Mouse (Mus musculus): ENCODE measurements around the gene Ell. TPM values are rescaled to one million over a fixed set of nuclear protein-coding genes. Genes with fewer than 3 reads are reported as not detected.

Ell gene
- polyA plus RNA-seq, 1 experiment from 2014 or later: 17.1 TPM

DNA sequence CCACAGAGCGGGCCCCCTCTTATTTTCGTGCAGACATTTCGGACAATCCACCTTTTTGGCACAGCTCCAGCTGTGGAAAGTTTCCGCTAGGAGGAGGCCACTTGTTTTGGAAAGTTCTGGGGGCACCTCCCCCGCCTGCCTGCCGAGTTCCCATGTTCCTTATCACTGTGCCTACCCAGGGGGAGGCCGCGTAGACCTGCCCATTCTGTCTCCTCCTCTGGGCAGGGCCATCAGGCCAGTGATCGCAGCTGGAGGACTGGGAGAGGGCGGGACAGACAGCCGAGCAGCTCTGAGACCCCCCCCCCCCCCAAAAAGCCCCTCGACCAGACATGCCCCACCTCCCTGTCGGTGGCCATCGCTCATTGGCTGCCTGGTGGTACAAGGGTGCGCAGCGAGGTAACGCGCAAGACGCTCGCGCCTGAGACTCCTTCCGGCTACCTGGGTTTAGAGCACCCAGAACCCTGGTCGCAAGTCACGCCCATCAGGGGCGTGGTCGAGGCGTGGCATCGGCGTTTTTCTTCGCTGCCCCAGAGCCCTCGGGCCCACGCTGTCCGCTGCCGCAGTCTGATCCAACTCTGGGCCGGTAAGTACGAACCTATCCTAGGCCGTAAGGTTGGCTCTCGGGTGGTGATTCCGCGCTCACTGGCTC lies 54.8 kb downstream of the Ell start, which contains the start of gene Isyna1:
TSS of gene Isyna1 (plus strand) at position 413 of the 649 bp plus-strand sequence.
- under 1% methylated on average over 40 of the region's 40 CpGs for WGBS
- H3K4me1 ChIP-seq (ENCODE audit: control insufficient read depth, insufficient read depth, low read length): peaks cover 28% of the 10 kb centered on the region
- peak within 1 kb of the TSS; percentile 72 for H3K9ac ChIP-seq (replicated peaks; ENCODE audit: low read length)
- peak within 1 kb of the TSS; percentile 64 for H3K27ac ChIP-seq (replicated peaks; ENCODE audit: low read depth, low read length)
- H3K36me3 ChIP-seq (ENCODE audit: control insufficient read depth, insufficient read depth, low read length): peaks cover 37% of the 10 kb centered on the region
- 0 out of 2 replicates have a peak, but pooled peaks cover 5% of the 10 kb centered on the region for H3K27me3 ChIP-seq (ENCODE audit: control insufficient read depth, insufficient read depth, low read length)
- H3K4me3 ChIP-seq (replicated peaks; ENCODE audit: low read depth, low read length): peak within 1 kb of the TSS; percentile 63
- H3K9me3 ChIP-seq (ENCODE audit: control insufficient read depth, low read length): no peaks in the 10 kb centered on the region
- ATAC-seq (ENCODE audit: low FRiP score, low TSS enrichment) (peak; percentile 82), DNase-seq (peak; percentile 94)
- H3K4me2 ChIP-seq (ENCODE audit: low read length): peak within 1 kb of the TSS; percentile 98

DNA sequence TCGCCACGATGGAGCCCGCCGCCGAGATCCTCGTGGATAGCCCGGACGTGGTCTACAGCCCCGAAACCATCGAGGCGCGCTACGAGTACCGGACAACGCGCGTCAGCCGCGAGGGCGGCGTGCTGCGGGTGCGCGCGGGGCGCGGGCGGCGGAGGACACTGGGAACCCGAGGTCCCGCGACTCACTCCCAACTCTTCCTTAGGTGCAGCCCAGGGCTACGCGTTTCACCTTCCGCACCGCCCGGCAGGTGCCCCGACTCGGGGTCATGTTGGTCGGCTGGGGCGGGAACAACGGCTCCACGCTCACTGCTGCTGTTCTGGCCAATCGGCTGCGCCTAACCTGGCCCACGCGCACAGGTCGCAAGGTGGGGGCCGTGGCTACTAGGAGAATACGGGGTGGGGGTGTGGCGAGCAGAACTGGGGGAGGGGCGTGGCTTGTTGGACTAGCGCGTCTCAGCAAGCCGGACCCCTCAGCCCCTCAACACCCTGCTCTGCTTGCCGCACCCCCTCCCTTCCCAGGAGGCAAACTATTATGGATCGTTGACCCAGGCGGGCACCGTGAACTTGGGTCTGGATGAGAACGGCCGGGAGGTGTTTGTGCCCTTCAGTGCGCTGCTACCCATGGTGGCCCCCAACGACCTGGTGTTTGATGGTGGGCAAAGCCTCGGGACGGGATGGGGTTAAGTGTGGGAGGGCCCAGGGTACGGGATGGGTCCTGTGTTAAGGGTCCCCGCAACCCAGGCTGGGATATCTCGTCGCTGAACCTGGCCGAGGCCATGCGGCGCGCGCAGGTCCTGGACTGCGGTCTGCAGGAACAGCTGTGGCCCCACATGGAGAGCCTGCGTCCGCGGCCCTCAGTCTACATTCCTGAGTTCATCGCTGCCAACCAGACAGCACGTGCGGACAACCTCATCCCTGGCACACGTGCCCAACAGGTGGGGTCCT lies 55.6 kb downstream of the Ell start:
- 0 out of 2 replicates have a peak, but pooled peaks cover 5% of the 10 kb centered on the region for H3K27me3 ChIP-seq (ENCODE audit: control insufficient read depth, insufficient read depth, low read length)
- H3K4me1 ChIP-seq (ENCODE audit: control insufficient read depth, insufficient read depth, low read length): peaks cover 36% of the 10 kb centered on the region
- 10% methylated on average over 78 of the region's 82 CpGs for WGBS
- peak overlapping the region; percentile 63 for H3K4me3 ChIP-seq (replicated peaks; ENCODE audit: low read depth, low read length)
- ATAC-seq (ENCODE audit: low FRiP score, low TSS enrichment) (peak; percentile 12), DNase-seq (peak; percentile 70)
- peaks cover 30% of the 10 kb centered on the region for H3K36me3 ChIP-seq (ENCODE audit: control insufficient read depth, insufficient read depth, low read length)
- peak overlapping the region; percentile 98 for H3K4me2 ChIP-seq (ENCODE audit: low read length)
- no peaks in the 10 kb centered on the region for H3K9me3 ChIP-seq (ENCODE audit: control insufficient read depth, low read length)
- peak overlapping the region; percentile 72 for H3K9ac ChIP-seq (replicated peaks; ENCODE audit: low read length)
- H3K27ac ChIP-seq (replicated peaks; ENCODE audit: low read depth, low read length): peak overlapping the region; percentile 64

DNA sequence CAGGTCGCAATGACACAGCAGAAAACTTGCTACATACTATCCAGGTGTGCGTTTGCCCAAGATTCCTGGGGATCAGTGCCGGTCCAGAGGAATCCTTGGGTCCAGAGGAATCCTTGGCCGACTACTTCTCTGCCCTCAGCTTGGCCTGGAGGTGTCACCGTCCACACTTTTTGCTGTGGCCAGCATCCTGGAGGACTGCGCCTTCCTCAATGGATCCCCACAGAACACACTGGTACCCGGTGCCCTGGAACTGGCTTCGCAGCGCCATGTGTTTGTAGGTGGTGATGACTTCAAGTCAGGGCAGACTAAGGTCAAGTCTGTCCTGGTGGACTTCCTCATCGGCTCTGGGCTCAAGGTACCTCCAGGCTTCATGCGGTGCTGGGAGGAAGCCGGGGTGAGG lies 56.6 kb downstream of the Ell start:
- WGBS: 96% methylated on average over 12 of the region's 12 CpGs
- H3K4me3 ChIP-seq (replicated peaks; ENCODE audit: low read depth, low read length): no peak overlapping the region

DNA sequence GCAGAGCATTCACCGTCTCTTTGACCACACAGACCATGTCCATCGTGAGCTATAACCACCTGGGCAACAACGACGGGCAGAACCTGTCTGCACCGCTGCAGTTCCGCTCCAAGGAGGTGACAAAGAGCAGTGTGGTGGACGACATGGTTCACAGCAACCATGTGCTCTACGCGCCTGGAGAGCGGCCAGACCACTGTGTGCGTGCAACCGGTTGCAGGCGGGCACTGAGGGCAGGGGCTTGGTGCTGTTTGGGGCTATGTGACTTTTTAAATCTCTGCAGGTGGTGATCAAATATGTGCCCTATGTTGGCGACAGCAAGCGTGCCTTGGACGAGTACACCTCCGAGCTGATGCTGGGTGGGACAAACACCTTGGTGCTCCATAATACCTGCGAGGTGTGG lies 57.0 kb downstream of the Ell start:
- H3K9ac ChIP-seq (replicated peaks; ENCODE audit: low read length): no peak overlapping the region
- no peak overlapping the region for H3K4me2 ChIP-seq (ENCODE audit: low read length)
- no peak overlapping the region for H3K4me3 ChIP-seq (replicated peaks; ENCODE audit: low read depth, low read length)
- no peak overlapping the region for H3K27ac ChIP-seq (replicated peaks; ENCODE audit: low read depth, low read length)
- peaks cover 21% of the 10 kb centered on the region for H3K36me3 ChIP-seq (ENCODE audit: control insufficient read depth, insufficient read depth, low read length)
- H3K4me1 ChIP-seq (ENCODE audit: control insufficient read depth, insufficient read depth, low read length): peaks cover 49% of the 10 kb centered on the region
- WGBS: 92% methylated on average over 18 of the region's 18 CpGs
- ATAC-seq (ENCODE audit: low FRiP score, low TSS enrichment) (no peak), DNase-seq (no peak)
- H3K9me3 ChIP-seq (ENCODE audit: control insufficient read depth, low read length): no peaks in the 10 kb centered on the region
- 0 out of 2 replicates have a peak, but pooled peaks cover 5% of the 10 kb centered on the region for H3K27me3 ChIP-seq (ENCODE audit: control insufficient read depth, insufficient read depth, low read length)

More for the DNA sequence above, 56.6 kb downstream of the Ell start:
- Histone ChIP-seq H3K36me3 (ENCODE audit: control insufficient read depth, insufficient read depth, low read length) (peaks cover 22% of the 10 kb centered on the region), H3K9ac (replicated peaks; ENCODE audit: low read length) (no peak overlapping the region; the same call in 1 of the 2 replicates), H3K4me1 (ENCODE audit: control insufficient read depth, insufficient read depth, low read length) (peaks cover 45% of the 10 kb centered on the region), H3K27ac (replicated peaks; ENCODE audit: low read depth, low read length) (no peak overlapping the region), H3K4me2 (ENCODE audit: low read length) (no peak overlapping the region), H3K27me3 (ENCODE audit: control insufficient read depth, insufficient read depth, low read length) (0 out of 2 replicates have a peak, but pooled peaks cover 5% of the 10 kb centered on the region), H3K9me3 (ENCODE audit: control insufficient read depth, low read length) (no peaks in the 10 kb centered on the region)
- no peak for ATAC-seq (ENCODE audit: low FRiP score, low TSS enrichment)
- no peak for DNase-seq

GRCm38 (mm10) chr8:70596775-70597416 lies 57.6 kb downstream of the Ell start:
- Histone ChIP-seq H3K27ac (replicated peaks; ENCODE audit: low read depth, low read length) (no peak overlapping the region), H3K9ac (replicated peaks; ENCODE audit: low read length) (0 out of 2 replicates have a peak overlapping the region, but pooled peaks have one; percentile 57), H3K4me2 (ENCODE audit: low read length) (peak overlapping the region; percentile 68), H3K4me3 (replicated peaks; ENCODE audit: low read depth, low read length) (peak overlapping the region; percentile 39; the same call in 1 of the 2 replicates), H3K9me3 (ENCODE audit: control insufficient read depth, low read length) (no peaks in the 10 kb centered on the region), H3K36me3 (ENCODE audit: control insufficient read depth, insufficient read depth, low read length) (peaks cover 15% of the 10 kb centered on the region), H3K27me3 (ENCODE audit: control insufficient read depth, insufficient read depth, low read length) (0 out of 2 replicates have a peak, but pooled peaks cover 5% of the 10 kb centered on the region), H3K4me1 (ENCODE audit: control insufficient read depth, insufficient read depth, low read length) (peaks cover 55% of the 10 kb centered on the region)
- WGBS: 89% methylated on average over 17 of the region's 17 CpGs
- ATAC-seq (ENCODE audit: low FRiP score, low TSS enrichment) (no peak), DNase-seq (peak; percentile 29)

- Histone ChIP-seq H3K4me2 (ENCODE audit: low read length) (peak overlapping the region; percentile 68), H3K27ac (replicated peaks; ENCODE audit: low read depth, low read length) (peak overlapping the region; percentile 41; the same call in 1 of the 2 replicates), H3K36me3 (ENCODE audit: control insufficient read depth, insufficient read depth, low read length) (peaks cover 18% of the 10 kb centered on the region), H3K4me1 (ENCODE audit: control insufficient read depth, insufficient read depth, low read length) (peaks cover 55% of the 10 kb centered on the region), H3K9me3 (ENCODE audit: control insufficient read depth, low read length) (no peaks in the 10 kb centered on the region), H3K27me3 (ENCODE audit: control insufficient read depth, insufficient read depth, low read length) (0 out of 2 replicates have a peak, but pooled peaks cover 5% of the 10 kb centered on the region), H3K4me3 (replicated peaks; ENCODE audit: low read depth, low read length) (peak overlapping the region; percentile 39), H3K9ac (replicated peaks; ENCODE audit: low read length) (peak overlapping the region; percentile 57)
- DNase-seq (no peak), ATAC-seq (ENCODE audit: low FRiP score, low TSS enrichment) (no peak)
- WGBS: 6% methylated on average over 61 of the region's 68 CpGs
Observed at GRCm38 (mm10) chr8:70597417-70598272, 58.4 kb downstream of the Ell start.

DNA sequence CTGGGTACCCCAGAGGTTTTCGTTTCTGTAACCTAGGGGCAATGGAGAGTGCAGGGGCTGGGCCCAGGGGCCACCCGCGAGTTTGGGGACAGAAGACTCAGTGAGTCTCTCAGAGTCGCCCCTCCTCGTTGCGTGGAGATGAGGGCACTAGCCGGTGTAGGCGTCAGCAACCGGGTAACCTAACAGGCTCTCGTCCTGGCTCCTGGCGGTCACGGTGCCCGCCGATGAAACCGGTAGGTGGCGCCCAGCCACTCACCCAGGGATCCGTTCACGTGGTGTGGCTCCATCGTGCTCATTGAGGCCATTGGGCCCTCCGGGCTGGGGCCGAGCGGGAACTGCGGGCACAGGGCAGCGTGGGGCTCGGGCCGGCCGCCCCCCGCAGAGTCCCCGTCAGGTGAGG lies 59.0 kb downstream of the Ell start:
- DNase-seq: peak; percentile 89
- Histone ChIP-seq H3K36me3 (ENCODE audit: control insufficient read depth, insufficient read depth, low read length) (peaks cover 18% of the 10 kb centered on the region), H3K4me1 (ENCODE audit: control insufficient read depth, insufficient read depth, low read length) (peaks cover 55% of the 10 kb centered on the region), H3K27ac (replicated peaks; ENCODE audit: low read depth, low read length) (peak overlapping the region; percentile 52; the same call in 1 of the 2 replicates), H3K9me3 (ENCODE audit: control insufficient read depth, low read length) (no peaks in the 10 kb centered on the region), H3K4me2 (ENCODE audit: low read length) (peak overlapping the region; percentile 68), H3K4me3 (replicated peaks; ENCODE audit: low read depth, low read length) (peak overlapping the region; percentile 39), H3K9ac (replicated peaks; ENCODE audit: low read length) (peak overlapping the region; percentile 57), H3K27me3 (ENCODE audit: control insufficient read depth, insufficient read depth, low read length) (0 out of 2 replicates have a peak, but pooled peaks cover 5% of the 10 kb centered on the region)
- ATAC-seq (ENCODE audit: low FRiP score, low TSS enrichment): peak; percentile 41
- under 1% methylated on average over 29 of the region's 29 CpGs for WGBS

Data from midbrain, embryonic 14.5 days (tissue).